Mouse (Mus musculus) lung, postnatal 36 days (tissue): ENCODE results near the gene Mapk12.
A peak's percentile ranks its signal among the peaks of the same experiment; 100 is the strongest.

Experiments used
- DNase-seq: peaks from one replicate; pipeline ENCODE4 v3.0.0; 2022; ENCODE audit warnings: mixed read lengths

The Mapk12 gene

DNA sequence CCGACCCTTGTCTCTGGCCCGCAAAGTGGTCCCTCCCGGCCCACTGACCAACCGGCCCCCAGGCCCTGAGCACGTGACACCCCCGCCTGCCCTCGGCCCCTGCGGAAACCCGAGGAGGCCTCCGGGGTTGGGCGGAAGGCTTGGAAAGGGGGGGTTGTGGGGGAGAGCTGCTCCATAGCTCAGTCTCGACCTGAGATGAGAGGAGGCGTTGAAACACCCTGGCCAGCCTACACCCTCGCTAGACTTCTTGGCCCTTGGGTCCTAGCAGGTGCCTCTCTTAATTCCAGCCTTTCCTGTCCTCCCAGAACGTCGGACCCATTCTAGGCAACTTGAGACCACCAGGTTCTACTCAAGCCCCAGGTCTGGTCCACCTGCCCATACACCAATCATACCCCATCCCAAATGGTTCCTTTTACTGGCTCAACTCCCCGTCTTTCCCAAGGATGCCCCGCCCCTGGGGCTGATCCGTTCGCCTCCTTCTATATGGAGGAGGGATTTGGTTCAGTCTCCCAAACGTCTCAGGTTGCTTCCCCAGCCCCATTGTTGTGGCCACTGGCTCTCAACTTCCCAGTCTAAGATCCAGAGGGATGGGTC is at the start of gene Mapk12:
TSS of gene Mapk12 (minus strand) at position 45 of the 594 bp plus-strand sequence.
- peak; percentile 78 for DNase-seq

DNA sequence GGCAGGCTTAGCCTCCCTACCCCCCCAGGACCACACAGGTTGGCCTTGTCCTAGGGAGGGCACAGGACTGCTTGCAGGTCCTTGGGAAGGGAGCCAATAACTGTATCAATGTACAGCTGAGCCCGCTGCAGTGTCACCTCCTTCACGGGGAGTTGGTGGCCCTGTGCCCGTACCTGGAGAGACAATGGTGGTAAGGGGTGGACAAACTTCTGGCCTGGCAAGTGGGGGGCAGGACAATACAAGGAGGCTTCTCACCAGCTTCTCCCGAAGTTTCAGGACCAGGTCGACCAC is 44.4 kb upstream of the Mapk12 start:
- DNase-seq: no peak

DNA sequence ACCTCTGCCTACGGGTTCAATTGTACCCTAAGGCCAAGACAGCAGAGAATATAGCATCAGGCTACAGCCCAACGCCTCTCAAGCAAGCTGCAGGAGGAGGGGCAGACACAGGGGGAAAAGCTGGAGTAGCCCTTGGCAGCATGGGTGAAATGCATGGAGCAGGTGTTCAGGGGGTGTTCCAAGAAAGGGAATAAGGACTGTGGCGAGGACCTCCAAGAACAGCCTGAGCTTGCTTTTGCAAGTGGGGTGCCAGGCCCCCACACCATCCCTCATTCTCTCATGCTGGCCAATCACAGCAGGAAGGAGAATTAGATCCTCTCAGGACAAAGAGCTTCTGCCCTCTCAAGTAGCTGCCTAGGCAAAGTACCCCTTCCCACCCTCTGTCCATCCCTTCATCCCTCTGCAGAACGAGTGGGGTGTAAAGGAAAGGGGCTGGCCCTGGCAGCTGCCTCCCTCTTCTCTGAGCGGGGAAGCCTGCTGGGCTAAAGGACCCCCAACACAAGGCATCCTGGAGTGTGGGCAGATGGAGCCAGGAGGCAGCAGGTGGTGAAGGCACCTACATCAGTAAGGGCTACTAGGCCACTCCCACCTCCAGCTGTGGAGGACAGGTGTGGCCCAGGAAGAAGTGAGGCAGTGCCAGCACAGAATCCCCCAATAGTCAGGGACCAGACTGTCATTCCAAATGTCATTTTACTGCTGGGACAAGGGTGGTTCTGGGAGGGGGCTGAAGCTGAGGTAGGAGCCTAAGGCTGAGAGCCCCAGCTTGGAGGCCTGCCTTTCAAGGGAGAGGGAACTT is 43.8 kb upstream of the Mapk12 start:
- DNase-seq: no peak

DNA sequence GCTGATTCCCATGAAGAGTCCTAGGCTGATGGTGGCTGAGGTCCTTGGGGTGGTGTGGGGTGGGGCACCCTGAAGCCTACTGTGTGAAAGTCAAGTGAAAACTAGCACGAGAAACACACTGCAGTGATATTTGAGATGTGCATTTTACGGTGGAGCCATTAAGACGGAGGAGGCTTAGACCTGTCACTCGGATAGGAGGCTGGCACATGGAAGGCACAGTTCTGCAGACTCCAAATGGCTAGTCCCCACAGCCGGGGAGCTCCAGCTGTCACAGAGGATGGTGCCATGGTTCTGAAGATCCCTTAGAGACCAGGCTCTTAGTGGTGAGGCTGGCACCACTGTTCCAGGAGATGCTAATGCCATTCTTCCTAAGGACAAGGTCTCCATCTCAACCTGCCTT is 42.3 kb upstream of the Mapk12 start:
- no peak for DNase-seq

DNA sequence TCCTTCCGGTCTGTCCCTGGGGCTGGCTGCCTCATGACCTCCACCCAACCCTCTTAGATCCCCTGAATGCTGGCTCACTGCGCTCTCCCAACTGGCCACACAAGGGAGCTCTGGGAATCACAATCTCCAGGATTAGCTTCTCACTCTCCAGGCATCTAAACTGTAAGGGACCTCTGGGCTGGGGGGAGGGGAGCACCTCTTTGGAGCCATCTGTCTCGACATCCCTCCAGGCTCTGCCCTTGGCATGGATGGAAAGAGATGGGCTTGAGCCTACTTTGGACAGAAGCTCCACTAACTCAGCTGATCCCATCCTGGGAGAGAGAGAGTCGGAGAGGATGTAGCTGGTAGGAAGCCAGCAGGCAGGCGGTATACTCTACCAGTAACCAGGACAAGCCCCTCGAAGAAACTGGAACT is 41.8 kb upstream of the Mapk12 start:
- peak; percentile 50 for DNase-seq

DNA sequence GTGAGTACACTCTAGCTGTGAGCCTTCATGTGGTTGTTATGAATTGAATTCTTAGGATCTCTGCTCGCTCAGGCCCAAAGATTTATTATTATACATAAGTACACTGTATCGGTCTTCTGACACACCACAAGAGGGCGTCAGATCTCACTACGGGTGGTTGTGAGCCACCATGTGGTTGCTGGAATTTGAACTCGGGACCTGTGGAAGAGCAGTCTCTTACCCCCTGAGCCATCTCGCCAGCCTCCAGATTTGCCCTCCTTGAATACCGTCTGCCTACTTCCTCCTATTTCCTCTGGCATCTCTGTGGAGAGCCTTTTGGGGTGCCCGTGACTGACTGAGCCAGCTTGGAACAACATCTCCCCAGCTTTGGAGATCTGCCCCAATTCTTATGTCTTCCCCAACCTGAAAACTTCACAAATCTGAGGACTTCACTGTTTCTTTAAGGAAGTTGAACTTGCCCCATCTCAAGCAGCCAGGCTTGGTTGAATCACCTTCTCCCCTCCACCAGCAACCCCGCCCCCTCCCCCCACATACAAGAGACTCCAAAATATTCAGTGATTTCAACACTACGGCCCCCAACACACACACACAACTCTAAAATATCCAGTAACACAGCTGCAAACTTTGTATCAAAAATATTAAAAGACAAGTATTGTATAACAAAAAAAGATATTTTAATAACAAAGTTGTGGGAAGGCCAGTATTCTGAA is 41.2 kb upstream of the Mapk12 start:
- no peak for DNase-seq

DNA sequence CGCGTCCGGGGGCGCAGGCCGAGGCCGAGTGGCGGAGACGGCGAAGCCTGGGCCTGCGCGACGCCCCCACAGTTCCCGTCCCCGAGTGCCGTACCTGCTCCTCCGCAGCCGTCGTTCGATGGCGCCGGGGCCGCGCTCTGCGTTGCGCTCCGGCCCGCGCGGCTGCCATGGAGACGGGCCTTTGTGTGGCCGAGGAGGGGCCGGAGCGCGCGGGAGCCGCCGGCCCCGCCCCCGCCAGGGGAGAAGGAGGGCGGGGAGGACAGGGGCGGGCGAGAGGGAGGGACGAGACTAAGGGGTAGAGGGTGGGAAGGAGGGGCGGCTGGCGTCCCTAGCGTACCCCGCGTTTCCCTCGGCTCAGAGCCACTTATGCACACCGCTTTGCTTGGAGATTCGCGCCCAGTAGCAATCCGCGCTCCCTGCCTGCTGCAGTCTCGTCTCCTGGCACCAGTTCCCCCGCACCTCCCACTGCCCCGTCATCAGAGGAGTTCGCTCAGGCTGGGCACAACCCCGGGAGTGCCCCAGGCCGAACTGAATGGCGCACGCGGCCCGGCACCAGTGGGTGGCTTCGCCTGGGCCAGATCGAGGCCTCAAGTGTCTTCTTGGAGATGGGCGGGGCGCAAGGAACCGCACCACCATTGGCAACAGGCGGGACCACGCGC is 40.2 kb upstream of the Mapk12 start, which contains the start of gene Plxnb2:
TSS of gene Plxnb2 (minus strand) at position 218 of the 659 bp plus-strand sequence.
- DNase-seq: peak; percentile 83

DNA sequence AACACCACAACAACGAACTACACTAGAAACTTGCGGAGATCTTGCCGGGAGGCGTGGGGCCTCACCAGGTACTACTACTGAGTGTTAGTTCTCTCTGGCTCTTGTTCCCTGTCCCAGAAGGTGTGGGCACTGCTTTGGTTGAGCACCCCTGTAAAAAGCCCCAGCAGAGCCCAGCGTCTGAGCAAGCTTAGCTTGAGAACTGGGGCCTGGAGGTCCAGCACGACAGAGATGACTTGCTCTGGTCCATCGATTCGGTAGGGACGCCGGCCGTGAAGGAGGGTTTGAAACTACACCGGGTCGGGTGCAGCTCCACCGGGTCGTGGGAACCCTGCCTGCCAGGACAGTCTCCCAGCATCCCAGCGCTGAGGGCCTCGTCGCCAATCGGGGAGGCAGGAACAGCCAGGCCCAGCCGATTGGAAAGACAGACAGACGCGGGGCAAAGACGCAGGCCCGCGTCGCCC is 39.6 kb upstream of the Mapk12 start:
- DNase-seq: peak; percentile 40

DNA sequence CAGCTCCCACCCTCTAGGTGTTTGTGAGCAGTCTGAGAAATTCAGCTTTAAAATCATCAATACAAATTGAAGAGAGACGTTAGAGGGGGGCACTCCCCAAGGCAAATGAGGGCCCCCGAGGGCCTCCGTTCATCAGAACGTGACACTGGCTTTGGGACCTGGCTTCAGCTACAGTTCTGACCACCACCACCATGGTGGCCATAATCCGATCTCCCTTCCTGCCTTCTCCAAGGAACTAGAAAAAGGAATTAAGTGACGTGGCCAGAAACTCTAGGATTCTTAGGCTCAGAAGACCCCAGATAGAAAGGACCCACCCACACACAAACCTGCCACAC is 39.1 kb upstream of the Mapk12 start:
- DNase-seq: no peak

DNA sequence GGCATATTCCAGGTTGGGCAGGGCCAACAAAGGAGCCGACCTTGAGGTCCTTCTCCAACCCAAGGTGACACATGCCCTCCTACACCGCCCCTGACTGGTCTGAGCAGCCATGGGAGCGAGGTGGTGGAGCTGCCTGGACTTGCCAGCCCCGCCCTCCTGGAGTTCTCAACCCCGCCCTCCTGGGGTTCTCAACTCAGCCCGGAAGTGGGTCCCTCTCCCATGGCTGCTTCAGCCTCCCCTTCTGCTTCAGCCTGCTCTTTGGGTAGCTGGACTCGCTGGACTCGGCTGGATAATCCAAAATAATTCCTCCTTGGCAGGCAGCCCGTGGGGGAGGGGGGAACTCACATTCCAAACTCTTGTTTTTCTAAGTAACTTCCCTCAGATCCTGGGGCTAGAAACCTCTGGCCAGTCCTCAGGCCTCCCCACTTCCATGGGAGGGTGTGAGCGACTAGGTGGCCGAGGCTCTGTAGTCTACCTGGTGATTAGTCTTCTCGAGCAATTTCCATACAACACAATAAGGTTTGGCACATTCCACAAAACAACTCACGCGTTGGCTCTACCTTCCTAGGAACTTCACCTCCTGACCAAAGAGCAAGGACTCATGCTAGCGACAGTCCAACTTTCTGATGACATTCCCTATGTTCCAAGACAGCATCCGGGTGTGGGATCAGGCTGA is 38.6 kb upstream of the Mapk12 start:
- DNase-seq: peak; percentile 89

DNA sequence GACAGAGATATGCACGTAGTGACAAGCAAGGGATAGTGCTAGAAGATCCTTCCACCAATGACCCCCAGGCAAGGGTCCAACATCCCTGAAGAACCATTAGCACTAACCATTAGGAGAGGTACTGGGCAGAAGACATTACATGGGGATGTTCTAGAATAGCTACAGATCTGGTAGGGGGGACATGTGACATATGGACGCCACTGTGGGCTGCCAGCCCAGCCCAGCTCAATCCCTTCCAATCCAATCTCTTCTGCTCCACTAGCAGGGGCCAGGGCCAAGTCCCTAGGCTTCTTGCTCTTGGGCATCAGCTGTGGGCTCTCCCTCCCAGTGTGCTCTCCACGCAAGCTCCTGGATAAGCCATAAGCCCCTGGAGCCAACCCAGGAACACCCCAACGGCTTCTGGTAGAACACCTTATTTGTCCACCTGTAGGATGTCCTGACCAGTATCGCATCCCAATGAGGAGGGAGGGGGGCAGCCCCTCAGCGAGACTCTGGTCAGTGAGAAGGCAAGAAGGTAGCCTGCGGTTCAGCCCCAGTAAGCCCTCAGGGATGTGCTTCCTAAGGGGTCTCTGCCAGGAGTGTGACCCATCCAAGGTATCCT is 37.9 kb upstream of the Mapk12 start:
- DNase-seq: no peak

DNA sequence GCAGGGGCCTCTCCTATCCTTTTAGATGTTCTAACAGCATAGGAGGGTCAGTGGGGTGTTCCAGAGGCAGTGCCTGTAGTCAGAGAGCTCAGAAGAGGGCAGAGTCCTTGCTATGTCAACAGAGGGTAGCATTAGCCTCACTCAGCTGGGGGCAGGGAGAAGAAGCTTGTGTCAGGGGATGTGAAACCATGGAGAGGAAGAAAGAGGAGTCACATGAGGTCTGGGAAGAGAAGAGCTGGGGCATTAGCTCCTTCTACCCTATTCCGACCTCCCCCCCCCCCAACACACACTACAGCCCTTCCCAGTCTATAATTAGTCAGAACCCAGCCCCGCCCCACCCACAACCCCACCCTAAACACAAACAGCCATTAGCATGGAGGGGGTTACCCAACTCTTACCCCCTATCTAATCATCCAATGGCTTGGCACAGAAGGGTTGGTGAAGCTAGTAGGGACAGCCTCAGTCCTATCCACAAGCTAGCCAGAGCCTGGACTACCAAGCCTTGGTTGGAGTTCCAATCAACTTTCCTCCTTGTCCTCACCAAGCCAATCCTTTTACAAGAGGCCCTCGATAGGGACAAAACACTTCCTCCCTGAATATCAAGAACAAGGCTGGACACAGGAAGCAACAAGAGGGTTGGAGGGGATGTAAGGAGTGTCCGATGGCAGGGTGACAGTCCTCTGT is 37.2 kb upstream of the Mapk12 start:
- peak; percentile 49 for DNase-seq

DNA sequence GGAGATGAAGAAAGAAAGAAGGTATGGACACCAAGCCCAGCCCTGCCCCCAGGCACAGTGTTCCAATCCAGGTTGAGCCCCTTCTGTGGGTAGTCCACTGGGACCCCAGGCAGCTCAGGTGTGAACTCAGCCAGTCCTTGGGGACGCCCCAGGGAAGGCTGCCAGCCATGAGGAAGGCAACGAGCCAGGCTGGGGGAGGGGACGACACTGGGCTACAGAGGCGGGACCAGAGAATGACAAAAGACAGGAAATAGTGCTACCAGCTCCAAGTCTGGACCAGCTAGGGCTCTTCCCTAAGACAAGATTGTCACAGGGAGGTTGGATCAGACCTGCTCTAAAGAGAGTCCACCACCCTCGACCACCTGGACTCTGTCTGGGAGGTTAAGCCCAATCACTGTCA is 36.6 kb upstream of the Mapk12 start:
- peak; percentile 95 for DNase-seq

DNA sequence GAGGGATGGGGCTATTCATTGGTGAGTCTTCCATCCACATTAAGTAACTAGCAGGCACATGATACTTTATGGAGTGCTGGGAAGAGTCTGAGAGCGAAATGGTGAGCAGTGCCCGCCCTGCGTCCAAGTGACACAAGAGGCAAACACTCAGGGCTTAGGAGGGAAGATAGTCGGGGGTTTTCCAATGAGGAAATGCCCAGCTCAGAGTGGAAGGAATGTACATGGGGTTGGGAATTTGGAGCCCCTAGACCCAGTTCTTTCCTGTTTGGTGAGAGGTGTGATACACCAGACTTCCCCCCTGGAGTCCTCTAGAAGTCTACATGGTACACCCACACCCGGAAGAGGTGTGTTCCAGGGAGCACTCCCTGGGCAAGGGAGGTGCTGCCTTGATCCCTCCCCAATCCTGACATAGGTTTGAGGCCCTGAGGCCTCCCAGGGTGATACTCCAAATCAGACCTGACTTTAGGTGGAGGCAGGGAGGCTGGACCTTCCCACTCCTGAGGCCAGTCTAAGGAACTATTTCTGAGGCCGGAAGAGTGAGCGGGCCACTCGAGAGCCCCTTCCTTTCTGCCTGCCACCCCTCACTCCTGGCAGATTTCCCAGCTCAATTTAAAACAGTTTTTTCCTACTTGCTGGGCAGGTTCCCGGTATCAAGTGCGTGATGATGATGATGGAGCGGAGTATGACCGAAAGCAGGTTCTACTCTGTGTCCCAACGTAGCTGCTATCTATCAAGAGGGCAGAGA is 35.1 kb upstream of the Mapk12 start:
- DNase-seq: no peak

DNA sequence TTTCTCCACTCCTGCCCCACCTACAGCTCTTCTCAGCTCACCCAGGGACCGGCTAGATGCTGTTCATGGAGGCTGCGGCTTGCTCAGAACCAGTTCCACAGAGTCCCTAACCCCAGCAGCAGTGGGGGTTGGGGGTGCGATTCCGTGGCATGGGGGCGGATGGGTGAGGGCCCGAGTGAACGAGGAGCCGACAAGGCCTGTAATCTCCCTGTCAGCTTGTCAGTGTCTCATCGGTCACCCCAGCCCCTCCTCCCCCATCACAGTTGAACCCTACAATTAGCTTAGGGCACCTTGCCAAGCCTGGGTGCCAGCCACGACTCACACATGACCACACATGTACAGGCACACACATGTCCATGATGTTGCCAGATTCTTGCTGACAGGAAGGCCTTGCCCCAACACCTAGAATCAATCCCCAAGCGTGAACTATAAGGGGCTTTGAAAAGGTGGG is 34.4 kb upstream of the Mapk12 start:
- no peak for DNase-seq

DNA sequence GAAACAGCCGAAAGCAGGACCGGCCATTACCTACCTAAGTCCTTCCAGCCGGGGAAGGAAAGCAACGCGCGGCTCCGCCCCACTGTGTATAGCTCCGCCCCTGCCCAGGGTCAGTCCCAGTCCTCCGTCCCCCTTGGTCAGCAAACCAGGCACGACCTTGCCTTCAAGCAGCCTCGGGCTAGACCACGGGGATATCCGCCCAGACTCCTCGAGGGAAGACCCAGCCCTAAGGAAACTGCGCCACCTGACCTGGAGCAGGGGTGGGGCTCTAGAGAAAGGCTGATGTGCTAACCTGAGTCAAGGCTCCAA is 33.4 kb upstream of the Mapk12 start:
- peak; percentile 78 for DNase-seq

DNA sequence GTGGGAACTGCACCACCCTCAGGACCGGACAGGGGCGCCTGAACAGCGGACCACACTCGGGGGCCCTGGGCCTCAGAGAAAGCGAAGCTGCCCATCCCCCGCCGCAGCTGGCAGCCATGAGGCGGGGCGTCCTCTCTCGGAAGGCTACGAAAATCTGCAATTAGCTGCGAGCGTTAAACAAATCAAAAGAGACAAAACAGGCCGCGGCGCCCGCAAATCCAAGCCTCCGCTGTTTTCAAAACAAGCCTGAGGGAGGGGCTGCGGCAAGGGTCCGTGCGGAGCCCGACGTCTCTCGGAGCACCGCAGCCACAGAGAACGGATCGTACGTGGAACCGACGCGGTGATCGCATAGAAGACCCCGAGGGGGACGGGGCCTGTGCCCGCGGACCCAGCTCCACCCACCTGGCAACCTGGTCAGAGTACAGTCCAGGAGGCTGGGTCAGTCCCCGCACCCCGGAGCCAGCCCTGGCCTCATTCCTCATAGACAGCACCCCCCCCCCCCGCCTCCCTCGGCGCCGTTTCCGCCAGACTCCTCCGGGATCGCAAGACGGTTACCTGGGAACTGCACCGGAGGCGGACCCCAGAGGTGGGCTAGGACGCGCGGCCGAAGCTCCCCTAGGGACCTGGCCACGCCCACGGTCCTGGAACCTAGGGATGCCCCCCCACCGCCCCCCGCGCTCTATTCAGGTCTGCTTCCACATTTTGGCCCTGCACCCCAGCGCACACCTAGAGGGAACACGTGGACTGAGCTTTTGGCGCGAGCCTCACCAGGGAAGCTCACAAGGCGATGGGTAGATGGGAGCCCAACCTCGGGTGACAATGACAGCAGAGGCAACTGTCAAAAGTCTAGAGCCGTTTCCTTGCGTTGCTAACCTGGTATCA is 32.8 kb upstream of the Mapk12 start:
- peak; percentile 51 for DNase-seq

DNA sequence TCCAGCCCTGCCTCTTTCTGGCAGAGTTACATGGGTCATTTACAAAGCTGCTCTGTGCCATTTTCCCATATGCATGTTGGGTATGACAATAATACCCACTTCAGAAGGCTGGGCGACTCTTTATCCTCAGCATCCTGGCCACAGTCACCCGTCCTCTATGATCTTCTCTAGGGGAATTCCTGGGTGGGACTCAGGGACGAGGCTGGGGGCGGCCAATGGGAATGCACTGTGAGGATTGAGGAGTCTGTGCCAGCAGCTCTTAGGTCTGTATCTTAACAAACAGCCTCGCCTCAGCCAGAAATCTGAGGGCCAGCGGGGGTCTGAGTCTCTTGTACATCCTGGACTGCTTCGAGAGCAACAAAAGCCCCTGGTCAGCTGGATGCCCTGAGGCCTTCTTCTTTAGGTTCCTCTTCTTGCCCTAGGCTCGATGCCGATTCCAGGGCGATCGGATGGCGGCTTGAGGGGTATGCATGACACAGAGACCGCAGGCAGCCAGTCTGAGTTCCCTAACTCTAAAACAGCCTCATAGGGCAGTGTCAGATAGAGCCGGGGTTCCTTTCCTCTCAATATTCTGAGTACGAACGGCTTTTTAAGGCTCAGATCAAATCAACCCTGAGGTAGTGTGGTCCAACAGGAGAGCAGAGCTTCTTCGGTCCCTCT is 31.9 kb upstream of the Mapk12 start:
- DNase-seq: no peak

DNA sequence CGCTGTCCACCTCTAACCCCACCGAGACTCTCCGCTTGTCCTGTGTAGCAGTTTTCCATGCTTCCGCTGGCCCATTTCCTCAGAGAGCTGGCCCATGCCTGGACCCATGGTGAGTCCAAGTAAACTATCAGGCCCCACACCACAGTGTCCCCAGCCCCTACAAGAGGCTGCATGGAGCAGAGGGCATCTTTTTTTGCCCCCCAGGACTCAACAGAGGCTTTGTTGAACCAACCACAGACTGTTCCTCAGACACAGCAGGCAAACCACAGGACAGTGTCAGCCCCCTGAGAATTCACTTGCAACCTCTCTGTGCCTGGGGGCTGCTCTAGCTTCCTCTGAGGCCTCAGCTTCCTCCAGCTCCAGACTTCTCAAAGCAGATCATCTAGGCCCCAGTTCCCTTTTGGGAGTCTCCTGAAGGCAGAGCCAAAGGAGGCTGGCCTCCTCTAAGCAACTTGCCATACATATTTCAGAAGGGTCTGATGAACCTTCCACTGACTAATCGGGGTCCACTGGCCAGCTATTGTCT is 31.1 kb upstream of the Mapk12 start:
- DNase-seq: no peak
